ENCODE assay signal across 8 mouse cellular contexts in genomic region chr3:27153191-27153671, GRCm38 (mm10). TPM values are rescaled to one million over a fixed set of nuclear protein-coding genes. Genes with fewer than 3 reads are reported as not detected.
DNase-seq lines count a peak whose midpoint lies in the region; ATAC-seq and TF ChIP-seq lines count a peak whose summit lies in the region.

No protein-coding gene starts in this region.

- H3K9me3 ChIP-seq in heart, embryonic 15.5 days (replicated peaks) = no peaks in the 10 kb centered on the region
- no peaks in the 10 kb centered on the region for H3K9me3 ChIP-seq in limb, embryonic 13.5 days
- no peaks in the 10 kb centered on the region for H3K9me3 ChIP-seq in midbrain, postnatal 0 days (ENCODE audit: low read length)

- no peak for TF ChIP-seq POLR2A in bone marrow macrophage, adult 2 months (IDR thresholded peaks at IDR 0.05; ENCODE audit: borderline replicate concordance, low read depth, low read length)

- peaks cover 16% of the 10 kb centered on the region for H3K4me1 ChIP-seq in bone marrow macrophage, adult 2 months (ENCODE audit: control insufficient read depth, insufficient read depth, low read length)
- peaks cover 27% of the 10 kb centered on the region for H3K4me1 ChIP-seq in heart, embryonic 15.5 days (replicated peaks)
- H3K4me1 ChIP-seq in limb, embryonic 13.5 days = peaks cover 29% of the 10 kb centered on the region
- no peaks in the 10 kb centered on the region; the same call in 1 of the 2 replicates for H3K4me1 ChIP-seq in midbrain, postnatal 0 days (ENCODE audit: insufficient read depth, low read length)

- H3K4me2 ChIP-seq in heart, embryonic 15.5 days = peak overlapping the region; percentile 72
- peak overlapping the region; percentile 72 for H3K4me2 ChIP-seq in limb, embryonic 13.5 days (replicated peaks)
- H3K4me2 ChIP-seq in midbrain, postnatal 0 days (ENCODE audit: low read depth, low read length, poor library complexity, severe bottlenecking) = peak overlapping the region; percentile 95

- TF ChIP-seq CTCF in bone marrow macrophage, adult 2 months (IDR thresholded peaks at IDR 0.05; ENCODE audit: low read depth, low read length) = no peak
- no peak for TF ChIP-seq CTCF in midbrain, postnatal 0 days (IDR thresholded peaks at IDR 0.05)

- peak overlapping the region; percentile 91 for H3K4me3 ChIP-seq in bone marrow macrophage, adult 2 months (ENCODE audit: insufficient read depth, low read length)
- peak overlapping the region; percentile 97 for H3K4me3 ChIP-seq in heart, embryonic 15.5 days
- H3K4me3 ChIP-seq in limb, embryonic 13.5 days = peak overlapping the region; percentile 85
- H3K4me3 ChIP-seq in midbrain, postnatal 0 days (ENCODE audit: low read depth, low read length) = peak overlapping the region; percentile 83

- H3K36me3 ChIP-seq in heart, embryonic 15.5 days = peaks cover 18% of the 10 kb centered on the region; the same call in 1 of the 2 replicates
- H3K36me3 ChIP-seq in limb, embryonic 13.5 days = peaks cover 18% of the 10 kb centered on the region
- H3K36me3 ChIP-seq in midbrain, postnatal 0 days (ENCODE audit: insufficient read depth, low read length) = no peaks in the 10 kb centered on the region

- H3K9ac ChIP-seq in heart, embryonic 15.5 days = peak overlapping the region; percentile 82
- H3K9ac ChIP-seq in limb, embryonic 13.5 days = peak overlapping the region; percentile 83
- peak overlapping the region; percentile 5; the same call in 1 of the 2 replicates for H3K9ac ChIP-seq in midbrain, postnatal 0 days (replicated peaks; ENCODE audit: low read length, poor library complexity, severe bottlenecking)

- H3K27me3 ChIP-seq in heart, embryonic 15.5 days = no peaks in the 10 kb centered on the region
- no peaks in the 10 kb centered on the region for H3K27me3 ChIP-seq in limb, embryonic 13.5 days
- no peaks in the 10 kb centered on the region for H3K27me3 ChIP-seq in midbrain, postnatal 0 days (ENCODE audit: insufficient read depth, low read length)

- under 1% methylated on average over 31 of the region's 31 CpGs for WGBS in heart, embryonic 15.5 days
- WGBS in limb, embryonic 13.5 days = under 1% methylated on average over 31 of the region's 31 CpGs
- under 1% methylated on average over 27 of the region's 31 CpGs for WGBS in midbrain, postnatal 0 days

- peak overlapping the region; percentile 57 for H3K27ac ChIP-seq in bone marrow macrophage, adult 2 months (ENCODE audit: insufficient read depth, low read depth, low read length)
- H3K27ac ChIP-seq in heart, embryonic 15.5 days = peak overlapping the region; percentile 76
- peak overlapping the region; percentile 83 for H3K27ac ChIP-seq in limb, embryonic 13.5 days
- no peak overlapping the region for H3K27ac ChIP-seq in midbrain, postnatal 0 days (ENCODE audit: low read depth, low read length)

- DNase-seq in ovary, adult 18-20 months (ENCODE audit: low spot score) = peak; percentile 5
- DNase-seq in ovary, postnatal 36 days (ENCODE audit: low spot score) = no peak
- DNase-seq in midbrain, postnatal 0 days (ENCODE audit: low spot score) = no peak
- no peak for DNase-seq in gastrocnemius, postnatal 14 days
- no peak for DNase-seq in layer of hippocampus, postnatal 25 days (ENCODE audit: extremely low spot score in 1 of 2, low spot score in 1 of 2)

- intact Hi-C loops in gastrocnemius, postnatal 14 days (cut with DNase I; ENCODE audit: low total_unique reads) = no loop called here

- ATAC-seq in heart, embryonic 15.5 days (replicated peaks; ENCODE audit: insufficient number of reproducible peaks, insufficient read depth, low FRiP score, low read depth) = peak; percentile 31
- no peak for ATAC-seq in limb, embryonic 13.5 days (ENCODE audit: low FRiP score, low read depth)
- peak; percentile 28; the same call in 1 of the 2 replicates for ATAC-seq in midbrain, postnatal 0 days (ENCODE audit: low FRiP score)

RNA-seq across cellular contexts. Expression of gene Ect2, which starts 0.4 kb away (rescaled TPM):
- polyA plus RNA-seq in bone marrow macrophage, adult 2 months (2012; ENCODE audit: insufficient read depth, insufficient read length, missing spikeins) = 20.5 and 26.0 TPM in 2 replicates
- polyA plus RNA-seq in heart, embryonic 15.5 days (2015; fragmentation: Nextera tagmentation; extraction: Ambion mirVana) = 38.0 and 40.5 TPM in 2 replicates
- polyA plus RNA-seq in limb, embryonic 13.5 days (2015; fragmentation: Nextera tagmentation; extraction: Ambion mirVana) = 45.2 and 47.2 TPM in 2 replicates
- 2.8 and 3.9 TPM in 2 replicates for total RNA-seq in midbrain, postnatal 0 days (2014; rRNA removed)
- 2.2 and 2.5 TPM in 2 replicates for polyA plus RNA-seq in midbrain, postnatal 0 days (2015; fragmentation: Nextera tagmentation; extraction: Ambion mirVana)
- 1 to 10 TPM; 3.6 to 4.7 TPM for total RNA-seq in gastrocnemius, postnatal 14 days (2021)
- total RNA-seq in layer of hippocampus, postnatal 25 days (2021) = 1 to 10 TPM; 1.0 to 1.5 TPM

RNA-seq across cellular contexts. Expression of gene Nceh1, which starts 29.5 kb away (rescaled TPM):
- polyA plus RNA-seq in bone marrow macrophage, adult 2 months (2012; ENCODE audit: insufficient read depth, insufficient read length, missing spikeins) = 126 and 137 TPM in 2 replicates
- polyA plus RNA-seq in heart, embryonic 15.5 days (2015; fragmentation: Nextera tagmentation; extraction: Ambion mirVana) = 18.4 and 23.3 TPM in 2 replicates
- 4.4 and 4.9 TPM in 2 replicates for polyA plus RNA-seq in limb, embryonic 13.5 days (2015; fragmentation: Nextera tagmentation; extraction: Ambion mirVana)
- total RNA-seq in midbrain, postnatal 0 days (2014; rRNA removed) = 33.6 and 34.0 TPM in 2 replicates
- polyA plus RNA-seq in midbrain, postnatal 0 days (2015; fragmentation: Nextera tagmentation; extraction: Ambion mirVana) = 30.2 and 33.4 TPM in 2 replicates
- 10 to 100 TPM; 11.0 to 19.7 TPM for total RNA-seq in gastrocnemius, postnatal 14 days (2021)
- total RNA-seq in layer of hippocampus, postnatal 25 days (2021) = 100 to 1,000 TPM; 106 to 108 TPM

Comparison
In these comparisons a context has a peak if more than half of its experiments do, and no peak if none do; other contexts are left out.
1. H3K9ac ChIP-seq: peak in every context shown above with its lines; median percentile 83 in limb, embryonic 13.5 days; 82 in heart, embryonic 15.5 days; 5 in midbrain, postnatal 0 days.